Mouse (Mus musculus) E14TG2a.4 (cell line): ENCODE measurements at regions not wholly inside any gene's neighbourhood (a gene's known extent, or its start where the extent isn't known, plus 50 kb on each side); places are given as distances from the start of the nearest gene placed in this dataset.

Experiments
- H3K27me3 ChIP-seq: 2 replicates; pipeline ENCODE4 v1.6.1; 2014; ENCODE audit warnings: low read length, control low read depth; ENCODE audit not compliant: insufficient read depth
- H3K36me3 ChIP-seq: 2 replicates; pipeline ENCODE4 v1.6.1; 2014; ENCODE audit warnings: low read length, control low read depth; ENCODE audit not compliant: insufficient read depth
- H3K4me1 ChIP-seq: replicated peaks from 2 replicates; pipeline ENCODE4 v1.6.1; 2014; ENCODE audit warnings: low read depth, low read length, control low read depth
- H3K4me3 ChIP-seq: replicated peaks from 2 replicates; pipeline ENCODE4 v1.5.1; 2014; ENCODE audit warnings: mild to moderate bottlenecking, low read length
- H3K9me3 ChIP-seq: 2 replicates; pipeline ENCODE4 v1.6.1; 2014; ENCODE audit warnings: low read length, control low read depth
- CTCF ChIP-seq: conservative IDR thresholded peaks from 2 replicates; pipeline ENCODE4 v1.5.1; 2014; ENCODE audit warnings: low read length
- NANOG ChIP-seq: IDR thresholded peaks from 2 replicates; pipeline ENCODE4 v1.6.1; 2014; ENCODE audit warnings: borderline replicate concordance, low read length, mixed read lengths
- POU5F1 ChIP-seq: IDR thresholded peaks from 2 replicates; pipeline ENCODE4 v1.6.1; 2014; ENCODE audit warnings: low read length, borderline replicate concordance

DNA sequence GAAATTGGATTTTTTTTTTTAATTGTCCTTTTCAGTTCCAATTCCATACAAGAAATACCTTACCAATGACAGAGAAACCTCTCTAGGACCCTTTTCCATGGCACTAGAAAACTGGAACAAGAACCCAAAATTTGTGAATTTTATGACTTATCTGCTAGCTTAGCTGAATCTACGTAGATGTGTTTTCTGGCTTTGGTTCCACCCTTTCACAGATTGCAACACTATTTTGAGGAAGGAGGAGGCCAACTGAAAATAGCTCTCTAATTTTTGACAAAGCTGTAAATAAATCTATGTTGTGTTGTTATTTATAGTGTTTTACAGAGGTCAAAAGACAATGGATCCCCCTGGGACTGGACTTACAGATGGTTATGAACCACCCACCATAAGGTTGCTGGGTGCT lies 130.6 kb upstream of the Rapgef5 start:
- TF ChIP-seq POU5F1: no peak
- no peak for TF ChIP-seq CTCF
- no peak for TF ChIP-seq NANOG
- H3K27me3 ChIP-seq: 0 out of 2 replicates have a peak, but pooled peaks cover 2% of the 10 kb centered on the region
- H3K4me1 ChIP-seq: no peaks in the 10 kb centered on the region
- H3K9me3 ChIP-seq: no peaks in the 10 kb centered on the region
- H3K36me3 ChIP-seq: no peaks in the 10 kb centered on the region
- no peak overlapping the region for H3K4me3 ChIP-seq

DNA sequence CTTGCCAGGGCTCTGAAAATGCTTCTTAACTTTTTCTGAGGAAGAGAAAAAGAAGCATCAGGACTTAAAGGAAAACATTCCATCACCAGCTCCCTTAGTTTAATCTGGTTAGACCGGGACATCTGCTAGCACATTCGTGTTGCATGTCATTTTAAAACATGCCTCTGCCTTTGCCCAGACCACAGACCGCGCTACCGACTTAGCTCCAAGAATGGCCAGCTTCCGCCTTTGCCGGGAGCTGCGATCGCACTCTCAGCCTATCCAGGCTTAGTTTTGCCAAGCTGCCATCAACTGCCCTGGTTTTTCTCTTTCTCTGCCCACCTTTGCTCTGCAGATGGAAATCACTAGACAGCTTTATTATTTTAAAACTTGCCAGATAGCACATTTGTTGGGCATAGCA lies 129.3 kb upstream of the Rapgef5 start:
- Histone ChIP-seq H3K4me1 (no peaks in the 10 kb centered on the region), H3K9me3 (no peaks in the 10 kb centered on the region), H3K4me3 (no peak overlapping the region), H3K27me3 (0 out of 2 replicates have a peak, but pooled peaks cover 2% of the 10 kb centered on the region), H3K36me3 (no peaks in the 10 kb centered on the region)
- no peak for TF ChIP-seq CTCF
- no peak for TF ChIP-seq POU5F1
- TF ChIP-seq NANOG: no peak

GRCm38 (mm10) chr12:117389516-117390347 lies 126.5 kb upstream of the Rapgef5 start:
- Histone ChIP-seq H3K36me3 (no peaks in the 10 kb centered on the region), H3K27me3 (0 out of 2 replicates have a peak, but pooled peaks cover 2% of the 10 kb centered on the region), H3K4me3 (no peak overlapping the region), H3K9me3 (no peaks in the 10 kb centered on the region), H3K4me1 (no peaks in the 10 kb centered on the region)
- no peak for TF ChIP-seq POU5F1
- no peak for TF ChIP-seq NANOG

DNA sequence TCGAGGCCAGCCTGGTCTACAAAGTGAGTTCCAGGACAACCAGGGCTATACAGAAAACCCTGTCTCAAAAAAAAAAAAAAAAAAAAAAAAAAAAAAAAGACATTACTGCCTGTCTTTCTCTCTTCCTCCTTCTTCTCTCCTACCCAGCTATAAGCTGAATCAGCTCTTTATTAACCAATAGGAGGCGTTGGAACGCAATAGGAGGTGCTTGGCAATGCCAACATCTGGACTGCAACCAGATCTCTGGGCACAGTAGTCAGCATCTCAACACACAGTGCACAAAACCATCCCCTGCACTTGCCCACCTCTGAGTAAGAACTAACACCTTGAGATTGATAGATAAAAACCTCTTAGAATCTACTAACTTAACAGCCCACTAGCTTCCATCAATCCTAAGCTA lies 118.8 kb upstream of the Rapgef5 start:
- H3K27me3 ChIP-seq: no peaks in the 10 kb centered on the region
- H3K36me3 ChIP-seq: no peaks in the 10 kb centered on the region
- peaks cover 8% of the 10 kb centered on the region; the same call in 1 of the 2 replicates for H3K4me1 ChIP-seq
- TF ChIP-seq NANOG (no peak), POU5F1 (no peak), CTCF (no peak)
- no peak overlapping the region for H3K4me3 ChIP-seq
- H3K9me3 ChIP-seq: no peaks in the 10 kb centered on the region

DNA sequence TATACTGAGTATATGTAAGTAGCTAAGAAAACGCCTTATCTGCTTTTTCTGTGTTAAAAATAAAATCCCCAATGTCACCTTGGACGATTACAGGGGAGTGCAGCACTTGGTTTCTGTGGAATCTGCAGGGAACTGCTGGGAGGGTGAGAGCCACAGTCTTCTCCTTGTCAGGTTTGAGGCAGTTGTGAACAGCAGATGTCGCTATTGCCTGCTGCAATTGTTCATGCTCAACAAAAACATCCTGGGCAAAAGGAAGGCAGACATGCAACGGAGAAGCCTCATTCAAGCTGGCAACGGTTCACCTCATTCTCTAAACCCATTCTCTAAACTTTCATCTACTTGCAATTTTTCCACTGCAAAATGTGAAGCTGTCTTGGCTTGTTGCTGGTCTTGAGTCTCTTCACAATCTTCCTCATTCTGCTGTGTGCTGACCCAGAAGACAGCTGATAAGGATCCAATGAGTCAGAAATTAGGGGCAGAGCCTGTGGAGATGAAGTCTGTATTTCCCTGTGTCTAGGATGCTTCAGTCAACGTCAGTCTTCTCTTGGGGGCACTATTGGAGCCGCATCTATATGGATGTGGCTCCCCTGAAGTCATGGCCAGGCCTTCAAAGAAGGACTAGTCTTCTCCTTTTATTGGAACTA lies 112.6 kb upstream of the Rapgef5 start:
- no peak overlapping the region for H3K4me3 ChIP-seq
- H3K4me1 ChIP-seq: peaks cover 16% of the 10 kb centered on the region
- H3K36me3 ChIP-seq: no peaks in the 10 kb centered on the region
- peak; percentile 63 for TF ChIP-seq CTCF
- TF ChIP-seq NANOG: no peak
- no peaks in the 10 kb centered on the region for H3K9me3 ChIP-seq
- no peaks in the 10 kb centered on the region for H3K27me3 ChIP-seq

DNA sequence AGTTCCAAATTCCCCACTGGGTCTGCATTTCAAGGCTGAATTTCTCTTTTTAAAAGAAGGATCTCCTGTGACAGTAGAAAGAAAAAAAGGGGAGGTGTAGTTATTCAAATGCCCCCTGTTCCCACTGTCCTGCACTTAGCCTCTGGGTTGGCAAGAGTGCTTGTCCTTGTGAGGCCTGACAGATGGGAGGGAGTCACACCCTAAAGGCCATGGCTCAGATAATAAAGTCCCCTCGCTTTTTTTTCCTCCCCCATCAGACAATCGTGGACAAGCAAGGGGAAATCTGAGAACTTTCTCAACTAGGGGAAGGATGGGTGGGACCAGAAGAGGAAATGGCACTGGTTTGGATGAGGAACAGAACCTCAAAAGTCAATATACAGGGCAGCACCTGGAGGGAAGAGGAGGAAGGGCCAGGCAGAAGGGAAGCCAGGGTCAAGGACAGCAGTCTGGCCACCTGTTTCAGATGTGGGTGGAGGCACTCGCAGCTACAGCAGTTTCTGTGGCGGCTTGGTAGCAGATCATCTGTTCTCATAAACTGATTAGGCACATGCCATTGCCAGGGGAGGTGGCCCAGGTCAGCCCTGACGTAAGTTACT lies 112.0 kb upstream of the Rapgef5 start:
- Histone ChIP-seq H3K9me3 (no peaks in the 10 kb centered on the region), H3K36me3 (no peaks in the 10 kb centered on the region), H3K4me3 (no peak overlapping the region), H3K27me3 (peaks cover 4% of the 10 kb centered on the region; the same call in 1 of the 2 replicates), H3K4me1 (peaks cover 16% of the 10 kb centered on the region)
- no peak for TF ChIP-seq POU5F1
- TF ChIP-seq NANOG: no peak
- TF ChIP-seq CTCF: no peak

- TF ChIP-seq POU5F1 (no peak), NANOG (no peak), CTCF (no peak)
- H3K27me3 ChIP-seq: peaks cover 4% of the 10 kb centered on the region; the same call in 1 of the 2 replicates
Observed at GRCm38 (mm10) chr12:117406832-117407231, 109.4 kb upstream of the Rapgef5 start.

DNA sequence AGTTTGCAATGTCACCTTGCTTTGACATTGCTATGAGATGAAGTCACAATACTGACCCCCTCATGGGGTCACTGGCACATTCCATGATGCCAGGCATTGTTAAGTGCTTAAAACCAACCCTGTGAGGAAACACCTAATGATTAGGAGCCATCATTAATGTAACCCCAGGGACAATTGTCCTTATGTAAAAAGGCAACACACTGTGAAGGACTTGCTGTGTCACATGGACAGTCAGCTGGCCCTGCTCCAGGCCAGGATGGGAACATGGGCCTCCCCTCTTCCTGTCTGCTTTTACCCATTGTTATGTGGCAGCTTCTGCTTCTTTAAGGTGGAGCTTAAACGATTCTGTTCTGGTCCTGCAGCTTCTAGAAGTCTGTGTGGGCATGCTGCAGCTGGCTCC lies 105.7 kb upstream of the Rapgef5 start:
- Histone ChIP-seq H3K4me3 (no peak overlapping the region), H3K4me1 (no peaks in the 10 kb centered on the region), H3K9me3 (no peaks in the 10 kb centered on the region), H3K27me3 (peaks cover 7% of the 10 kb centered on the region; the same call in 1 of the 2 replicates), H3K36me3 (no peaks in the 10 kb centered on the region)
- TF ChIP-seq POU5F1 (no peak), CTCF (no peak), NANOG (no peak)

More at GRCm38 (mm10) chr12:117406832-117407231, 109.4 kb upstream of the Rapgef5 start:
- no peaks in the 10 kb centered on the region for H3K36me3 ChIP-seq
- no peaks in the 10 kb centered on the region for H3K9me3 ChIP-seq
- no peak overlapping the region for H3K4me3 ChIP-seq
- H3K4me1 ChIP-seq: peaks cover 10% of the 10 kb centered on the region
